Mouse (Mus musculus): Measurements from ENCODE around the gene Mplkip. TPM values are rescaled to one million over a fixed set of nuclear protein-coding genes. Genes with fewer than 3 reads are reported as not detected.

Gene Mplkip
- polyA plus RNA-seq, 1 experiment from 2014 or later, result 31.7 TPM

DNA sequence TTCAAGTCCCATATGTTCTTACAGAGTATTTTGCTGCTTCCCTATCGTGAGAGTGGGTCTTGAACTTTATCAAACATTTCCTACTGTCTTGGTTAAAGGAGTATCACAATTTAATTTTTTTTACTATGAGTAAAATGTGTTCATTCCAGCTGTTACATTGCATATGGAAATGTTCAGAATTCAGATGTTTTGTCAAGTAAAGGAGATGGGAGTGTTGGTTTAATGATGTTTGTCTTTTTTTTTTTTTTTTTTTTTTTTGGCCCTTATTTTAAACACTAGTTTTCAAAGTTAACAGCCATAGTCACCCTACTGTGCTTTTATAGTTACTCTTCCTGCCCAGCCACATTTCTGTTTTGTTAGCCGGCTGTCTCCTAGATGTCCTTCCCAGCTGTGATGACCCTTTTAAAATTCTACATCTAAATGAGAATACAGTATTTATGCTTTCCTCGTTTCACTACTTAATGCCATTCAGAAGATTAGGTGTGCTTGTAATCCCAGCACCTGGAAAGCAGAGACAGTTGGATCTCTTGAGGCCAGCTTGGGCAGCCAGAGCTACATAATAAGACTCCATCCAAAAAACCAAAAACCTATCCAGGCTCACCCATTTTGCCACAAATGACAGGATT is 5.2 kb downstream of the Mplkip start:
- no peak for ATAC-seq (ENCODE audit: insufficient read depth, low FRiP score)
- no peaks in the 10 kb centered on the region for H3K36me3 ChIP-seq (ENCODE audit: control insufficient read depth, insufficient read depth, low read length)
- WGBS, result 88% methylated on average over 3 of the region's 3 CpGs

DNA sequence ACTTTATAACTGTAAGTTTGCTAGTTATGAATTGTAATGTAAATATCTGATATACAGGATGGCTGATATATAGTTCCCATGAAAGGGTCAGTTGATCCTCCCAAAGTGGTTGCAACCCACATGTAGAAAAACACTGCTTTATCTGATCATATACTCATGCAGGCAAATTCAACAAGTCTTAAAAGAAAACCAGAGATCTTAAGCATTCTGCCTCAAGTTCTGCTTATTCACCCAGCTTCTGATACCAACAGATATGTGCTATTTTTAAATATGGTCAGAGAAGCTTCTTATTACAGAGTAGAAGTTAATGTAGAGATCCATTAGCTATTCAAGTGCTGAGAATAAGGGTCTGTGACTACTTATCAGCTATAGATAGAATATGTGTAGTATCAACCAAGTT is 6.3 kb downstream of the Mplkip start:
- Histone ChIP-seq H3K9me3 (replicated peaks; ENCODE audit: control insufficient read depth, low read length) (no peaks in the 10 kb centered on the region), H3K36me3 (ENCODE audit: control insufficient read depth, insufficient read depth, low read length) (no peaks in the 10 kb centered on the region), H3K4me1 (ENCODE audit: control insufficient read depth, insufficient read depth, low read length) (no peaks in the 10 kb centered on the region), H3K4me3 (replicated peaks; ENCODE audit: low read length) (no peak overlapping the region), H3K9ac (ENCODE audit: low read length) (no peak overlapping the region), H3K4me2 (ENCODE audit: low read depth, low read length) (no peak overlapping the region), H3K27ac (ENCODE audit: low read length) (no peak overlapping the region), H3K27me3 (ENCODE audit: control insufficient read depth, insufficient read depth, low read length) (no peaks in the 10 kb centered on the region)
- no peak for ATAC-seq (ENCODE audit: insufficient read depth, low FRiP score)

More for the DNA sequence above, 5.2 kb downstream of the Mplkip start:
- H3K9me3 ChIP-seq (replicated peaks; ENCODE audit: control insufficient read depth, low read length), result no peaks in the 10 kb centered on the region
- no peak overlapping the region for H3K4me2 ChIP-seq (ENCODE audit: low read depth, low read length)
- H3K9ac ChIP-seq (ENCODE audit: low read length), result no peak overlapping the region
- no peak overlapping the region for H3K27ac ChIP-seq (ENCODE audit: low read length)
- no peaks in the 10 kb centered on the region for H3K27me3 ChIP-seq (ENCODE audit: control insufficient read depth, insufficient read depth, low read length)
- no peak overlapping the region for H3K4me3 ChIP-seq (replicated peaks; ENCODE audit: low read length)
- H3K4me1 ChIP-seq (ENCODE audit: control insufficient read depth, insufficient read depth, low read length), result no peaks in the 10 kb centered on the region

DNA sequence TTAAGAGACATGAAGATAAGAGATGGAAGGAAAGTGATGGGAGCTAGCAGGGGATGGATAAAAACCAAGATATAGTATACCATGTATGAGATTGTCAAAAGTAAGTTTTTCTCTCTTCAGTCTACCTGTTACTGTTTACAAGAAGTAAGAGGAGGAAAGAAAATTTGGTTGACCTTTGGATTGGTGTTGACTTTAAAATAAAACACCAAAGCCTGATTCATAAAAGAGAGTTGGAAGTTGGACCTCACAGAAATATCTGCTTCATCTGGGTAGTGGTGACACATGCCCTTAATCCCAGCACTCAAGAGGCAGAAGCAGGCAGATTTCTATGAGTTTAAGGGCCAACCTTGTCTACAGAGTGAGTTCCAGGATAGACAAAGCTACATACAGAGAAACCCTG is 7.3 kb downstream of the Mplkip start:
- Histone ChIP-seq H3K9ac (ENCODE audit: low read length) (no peak overlapping the region), H3K4me1 (ENCODE audit: control insufficient read depth, insufficient read depth, low read length) (no peaks in the 10 kb centered on the region)
- no peak for ATAC-seq (ENCODE audit: insufficient read depth, low FRiP score)

DNA sequence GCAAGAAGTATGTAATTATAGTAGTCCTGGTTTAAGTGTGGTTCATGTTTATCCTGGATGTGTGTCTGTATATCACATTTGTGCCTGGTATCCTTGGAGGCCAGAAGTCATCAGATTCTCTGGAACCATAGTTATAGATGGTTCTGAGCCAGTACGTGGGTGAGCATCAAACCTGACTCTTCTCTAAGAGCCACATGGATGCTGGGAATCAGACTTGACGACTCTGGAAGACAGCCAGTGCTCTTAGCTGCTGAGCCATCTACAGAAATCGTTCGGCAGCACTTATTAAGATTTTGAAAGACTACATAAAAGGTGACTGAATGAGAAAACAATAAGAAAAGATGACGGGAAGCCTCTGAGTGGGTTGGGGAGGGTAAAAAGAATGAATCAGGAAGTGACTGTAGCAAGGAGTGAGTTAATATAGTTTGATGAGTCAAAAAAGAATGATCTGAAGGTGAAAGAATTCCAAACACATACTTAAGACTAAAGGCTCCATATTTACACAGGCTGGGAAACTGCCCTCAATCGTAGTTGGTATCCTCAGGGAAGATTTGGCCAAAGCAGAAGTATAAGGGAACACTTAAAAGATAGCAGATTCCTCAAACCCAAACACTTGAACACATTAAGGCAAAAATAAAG is 10.3 kb downstream of the Mplkip start:
- no peaks in the 10 kb centered on the region for H3K27me3 ChIP-seq (ENCODE audit: control insufficient read depth, insufficient read depth, low read length)
- H3K9ac ChIP-seq (ENCODE audit: low read length), result no peak overlapping the region
- H3K4me2 ChIP-seq (ENCODE audit: low read depth, low read length), result no peak overlapping the region
- no peaks in the 10 kb centered on the region for H3K36me3 ChIP-seq (ENCODE audit: control insufficient read depth, insufficient read depth, low read length)
- 64% methylated on average over 6 of the region's 6 CpGs for WGBS
- no peak for ATAC-seq (ENCODE audit: insufficient read depth, low FRiP score)
- no peaks in the 10 kb centered on the region for H3K9me3 ChIP-seq (replicated peaks; ENCODE audit: control insufficient read depth, low read length)
- no peaks in the 10 kb centered on the region for H3K4me1 ChIP-seq (ENCODE audit: control insufficient read depth, insufficient read depth, low read length)
- no peak overlapping the region for H3K4me3 ChIP-seq (replicated peaks; ENCODE audit: low read length)
- no peak overlapping the region for H3K27ac ChIP-seq (ENCODE audit: low read length)

More for the DNA sequence above, 7.3 kb downstream of the Mplkip start:
- no peaks in the 10 kb centered on the region for H3K9me3 ChIP-seq (replicated peaks; ENCODE audit: control insufficient read depth, low read length)
- H3K4me3 ChIP-seq (replicated peaks; ENCODE audit: low read length), result no peak overlapping the region
- H3K27ac ChIP-seq (ENCODE audit: low read length), result no peak overlapping the region
- H3K27me3 ChIP-seq (ENCODE audit: control insufficient read depth, insufficient read depth, low read length), result no peaks in the 10 kb centered on the region
- H3K4me2 ChIP-seq (ENCODE audit: low read depth, low read length), result no peak overlapping the region
- no peaks in the 10 kb centered on the region for H3K36me3 ChIP-seq (ENCODE audit: control insufficient read depth, insufficient read depth, low read length)

DNA sequence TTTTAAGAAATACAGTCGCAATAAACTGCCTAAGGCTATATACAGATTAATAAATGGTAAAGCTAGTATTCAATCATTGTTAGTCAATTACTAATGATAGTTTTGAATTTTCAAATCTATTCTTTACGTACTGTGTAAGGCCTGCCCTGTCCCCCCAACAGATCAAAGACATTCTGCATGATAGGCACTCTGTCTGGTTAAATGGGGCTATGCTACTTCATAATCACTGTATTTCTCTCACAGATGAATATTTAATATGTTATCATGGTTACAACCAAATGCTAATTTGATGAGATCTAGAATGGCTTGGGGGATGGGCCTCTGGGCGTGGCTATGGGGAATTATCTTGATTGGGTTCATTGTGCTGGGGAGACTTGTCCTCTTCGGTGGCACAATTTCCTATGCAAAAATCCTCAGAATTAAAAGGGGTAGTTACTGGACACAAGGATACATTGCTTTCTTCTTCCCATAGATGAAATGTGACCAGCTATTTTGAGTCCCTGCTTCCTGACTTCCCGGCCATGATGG is 13.9 kb downstream of the Mplkip start:
- H3K4me1 ChIP-seq (ENCODE audit: control insufficient read depth, insufficient read depth, low read length), result no peaks in the 10 kb centered on the region
- WGBS, result 86% methylated on average over 5 of the region's 5 CpGs
- no peak overlapping the region for H3K27ac ChIP-seq (ENCODE audit: low read length)
- H3K36me3 ChIP-seq (ENCODE audit: control insufficient read depth, insufficient read depth, low read length), result no peaks in the 10 kb centered on the region
- H3K9ac ChIP-seq (ENCODE audit: low read length), result no peak overlapping the region
- H3K4me2 ChIP-seq (ENCODE audit: low read depth, low read length), result no peak overlapping the region
- H3K27me3 ChIP-seq (ENCODE audit: control insufficient read depth, insufficient read depth, low read length), result no peaks in the 10 kb centered on the region
- no peak overlapping the region for H3K4me3 ChIP-seq (replicated peaks; ENCODE audit: low read length)
- H3K9me3 ChIP-seq (replicated peaks; ENCODE audit: control insufficient read depth, low read length), result no peaks in the 10 kb centered on the region
- ATAC-seq (ENCODE audit: insufficient read depth, low FRiP score), result no peak

GRCm38 (mm10) chr13:17717357-17717756 is 22.4 kb downstream of the Mplkip start:
- H3K36me3 ChIP-seq (ENCODE audit: control insufficient read depth, insufficient read depth, low read length), result peaks cover 14% of the 10 kb centered on the region
- H3K4me1 ChIP-seq (ENCODE audit: control insufficient read depth, insufficient read depth, low read length), result no peaks in the 10 kb centered on the region
- H3K9ac ChIP-seq (ENCODE audit: low read length), result no peak overlapping the region
- no peak overlapping the region for H3K4me3 ChIP-seq (replicated peaks; ENCODE audit: low read length)
- no peak overlapping the region for H3K4me2 ChIP-seq (ENCODE audit: low read depth, low read length)
- H3K9me3 ChIP-seq (replicated peaks; ENCODE audit: control insufficient read depth, low read length), result no peaks in the 10 kb centered on the region
- no peak for ATAC-seq (ENCODE audit: insufficient read depth, low FRiP score)
- no peaks in the 10 kb centered on the region for H3K27me3 ChIP-seq (ENCODE audit: control insufficient read depth, insufficient read depth, low read length)
- 97% methylated on average over 1 of the region's 1 CpGs for WGBS
- H3K27ac ChIP-seq (ENCODE audit: low read length), result no peak overlapping the region

GRCm38 (mm10) chr13:17727922-17728321 is 32.9 kb downstream of the Mplkip start:
- no peak for ATAC-seq (ENCODE audit: insufficient read depth, low FRiP score)
- H3K9me3 ChIP-seq (replicated peaks; ENCODE audit: control insufficient read depth, low read length), result no peaks in the 10 kb centered on the region
- no peak overlapping the region for H3K27ac ChIP-seq (ENCODE audit: low read length)
- H3K9ac ChIP-seq (ENCODE audit: low read length), result no peak overlapping the region
- H3K4me1 ChIP-seq (ENCODE audit: control insufficient read depth, insufficient read depth, low read length), result no peaks in the 10 kb centered on the region
- H3K4me3 ChIP-seq (replicated peaks; ENCODE audit: low read length), result no peak overlapping the region
- no peaks in the 10 kb centered on the region; the same call in 1 of the 2 replicates for H3K36me3 ChIP-seq (ENCODE audit: control insufficient read depth, insufficient read depth, low read length)
- WGBS, result 83% methylated on average over 4 of the region's 4 CpGs
- H3K27me3 ChIP-seq (ENCODE audit: control insufficient read depth, insufficient read depth, low read length), result no peaks in the 10 kb centered on the region
- no peak overlapping the region for H3K4me2 ChIP-seq (ENCODE audit: low read depth, low read length)

- Histone ChIP-seq H3K4me2 (ENCODE audit: low read depth, low read length) (no peak overlapping the region), H3K4me1 (ENCODE audit: control insufficient read depth, insufficient read depth, low read length) (no peaks in the 10 kb centered on the region), H3K9me3 (replicated peaks; ENCODE audit: control insufficient read depth, low read length) (no peaks in the 10 kb centered on the region), H3K27me3 (ENCODE audit: control insufficient read depth, insufficient read depth, low read length) (no peaks in the 10 kb centered on the region), H3K4me3 (replicated peaks; ENCODE audit: low read length) (no peak overlapping the region), H3K9ac (ENCODE audit: low read length) (no peak overlapping the region), H3K27ac (ENCODE audit: low read length) (no peak overlapping the region), H3K36me3 (ENCODE audit: control insufficient read depth, insufficient read depth, low read length) (no peaks in the 10 kb centered on the region; the same call in 1 of the 2 replicates)
- no peak for ATAC-seq (ENCODE audit: insufficient read depth, low FRiP score)
- WGBS, result 91% methylated on average over 3 of the region's 3 CpGs
These were observed 33.8 kb downstream of the Mplkip start for GRCm38 (mm10) chr13:17728798-17729197.
